Mouse (Mus musculus) ES-CJ7 (cell line): ENCODE results near the gene Cpt1a.

ENCODE experiments used
- DNase-seq: peaks from one replicate; pipeline ENCODE4 v3.0.0; 2011; ENCODE audit warnings: low read depth, low spot score

Gene Cpt1a

DNA sequence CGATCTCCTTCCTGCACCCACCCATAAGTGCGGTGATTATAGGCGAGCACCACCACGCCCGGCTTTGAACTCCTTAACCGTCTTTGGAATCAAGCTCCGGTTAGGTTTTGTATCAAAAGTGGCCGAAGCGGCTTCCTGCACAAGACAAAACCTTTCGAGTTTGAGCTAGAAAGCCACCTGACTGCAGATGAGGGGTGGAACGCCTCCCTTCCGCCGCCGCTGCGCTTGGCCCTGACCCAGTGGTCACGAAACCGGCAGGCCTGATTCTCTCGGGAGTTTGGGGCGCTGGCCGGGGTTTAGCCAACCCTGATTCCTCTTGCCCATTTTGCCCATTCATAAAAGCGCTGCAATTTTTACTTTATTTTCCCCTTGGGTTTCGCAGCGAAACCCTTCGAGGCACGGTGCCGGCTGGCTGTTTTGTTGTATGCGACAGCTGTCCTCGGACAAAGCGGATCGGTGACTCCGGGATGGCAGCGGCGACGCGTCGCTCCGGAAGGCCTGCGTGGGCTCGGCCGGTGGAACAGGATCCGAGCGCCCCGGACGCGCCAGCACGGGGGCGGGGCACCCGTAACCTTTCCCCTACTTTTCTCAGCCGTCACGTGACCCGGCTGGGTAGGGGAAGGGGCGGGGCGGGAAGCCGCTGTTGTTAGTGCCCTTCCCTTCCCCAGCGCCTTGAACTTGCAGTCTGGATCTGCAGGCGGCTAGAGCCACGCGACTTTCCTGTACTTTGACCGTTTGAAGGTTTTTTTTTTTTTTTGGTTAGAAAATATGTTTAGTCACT, 3.0 kb downstream of the Cpt1a start:
- peak; percentile 90 for DNase-seq

DNA sequence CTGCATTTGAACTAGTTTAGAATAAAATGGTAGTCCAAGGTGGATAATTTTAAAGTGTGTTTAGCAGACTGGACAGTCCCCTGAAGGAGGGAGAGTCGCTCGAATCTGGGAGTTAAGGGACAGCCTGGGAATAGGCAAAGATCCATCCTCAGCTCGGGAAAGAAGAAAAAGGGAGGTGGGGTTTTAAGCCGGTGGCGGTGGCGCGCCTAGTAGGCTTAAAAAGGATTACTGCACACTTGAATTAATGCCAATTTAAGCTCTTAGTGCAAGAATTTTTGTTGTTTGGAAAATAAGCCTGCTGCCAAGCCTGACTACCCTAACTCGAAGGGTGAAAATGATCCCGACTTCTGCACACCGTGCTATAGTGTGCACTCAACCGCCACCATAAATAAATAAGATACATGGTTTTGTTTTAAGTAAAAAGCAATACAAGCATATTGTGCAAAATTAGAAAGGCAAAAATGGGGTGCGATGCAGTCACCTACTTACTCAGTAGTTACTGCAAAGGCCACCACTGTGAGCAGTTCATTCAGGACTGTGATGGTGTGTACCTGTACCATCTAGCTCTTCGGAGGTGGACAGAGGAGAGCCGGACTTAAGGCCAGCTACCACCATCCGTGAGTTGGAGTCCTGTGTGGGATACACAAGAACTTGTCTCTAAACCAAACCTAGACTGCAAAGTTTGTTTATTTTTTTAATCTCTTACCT, 3.8 kb downstream of the Cpt1a start:
- DNase-seq: no peak

DNA sequence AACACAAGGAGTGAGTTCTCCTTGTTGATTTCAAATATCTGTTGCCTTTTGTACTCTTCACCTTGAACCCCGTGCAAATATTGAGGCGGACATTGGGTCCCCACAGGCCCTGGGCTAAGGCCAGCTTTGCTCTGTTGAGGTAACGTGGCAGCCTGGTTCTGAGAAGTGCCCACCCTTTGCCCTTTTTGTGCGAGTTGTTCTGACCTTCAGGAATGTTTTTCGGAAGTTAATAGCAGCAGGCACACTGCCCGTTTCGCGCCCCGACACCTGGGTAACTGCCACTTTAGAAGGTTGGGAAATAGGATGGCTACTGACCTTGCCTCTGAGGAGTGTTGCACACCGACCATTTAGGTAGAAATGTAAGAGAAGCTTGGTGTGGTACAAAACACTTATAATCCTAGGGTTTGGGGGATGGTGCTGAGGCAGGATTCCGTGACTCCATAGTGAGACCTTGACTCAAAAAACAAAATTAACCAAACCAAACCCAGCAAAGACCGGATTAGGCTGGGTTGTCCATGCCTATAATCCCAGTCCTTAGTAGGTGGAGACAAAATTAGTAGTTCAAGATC, 4.4 kb downstream of the Cpt1a start:
- no peak for DNase-seq

GRCm38 (mm10) chr19:3333247-3333646, 11.1 kb downstream of the Cpt1a start:
- DNase-seq: no peak

GRCm38 (mm10) chr19:3333694-3334515, 11.8 kb downstream of the Cpt1a start:
- no peak for DNase-seq

GRCm38 (mm10) chr19:3334550-3334949, 12.4 kb downstream of the Cpt1a start:
- no peak for DNase-seq

DNA sequence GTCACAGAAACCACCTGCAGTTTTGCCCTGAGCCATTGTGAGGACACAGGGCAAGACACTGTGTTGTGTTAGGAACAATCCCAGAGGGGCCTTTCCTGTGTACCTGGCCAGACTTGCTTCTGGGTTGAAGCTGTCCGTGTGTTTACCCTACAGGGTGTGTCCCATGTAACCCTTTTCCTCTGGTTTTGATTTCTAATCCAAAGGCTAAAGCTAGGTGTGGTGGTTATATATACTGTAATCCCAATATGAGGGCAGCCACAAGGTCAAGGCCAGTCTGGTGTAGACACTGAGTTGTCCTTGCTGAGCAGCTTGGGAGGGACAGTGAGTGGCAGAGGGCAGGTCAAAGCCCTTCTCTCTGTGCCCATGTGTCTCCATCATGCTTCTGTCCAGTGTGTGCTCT, 13.8 kb downstream of the Cpt1a start:
- no peak for DNase-seq

DNA sequence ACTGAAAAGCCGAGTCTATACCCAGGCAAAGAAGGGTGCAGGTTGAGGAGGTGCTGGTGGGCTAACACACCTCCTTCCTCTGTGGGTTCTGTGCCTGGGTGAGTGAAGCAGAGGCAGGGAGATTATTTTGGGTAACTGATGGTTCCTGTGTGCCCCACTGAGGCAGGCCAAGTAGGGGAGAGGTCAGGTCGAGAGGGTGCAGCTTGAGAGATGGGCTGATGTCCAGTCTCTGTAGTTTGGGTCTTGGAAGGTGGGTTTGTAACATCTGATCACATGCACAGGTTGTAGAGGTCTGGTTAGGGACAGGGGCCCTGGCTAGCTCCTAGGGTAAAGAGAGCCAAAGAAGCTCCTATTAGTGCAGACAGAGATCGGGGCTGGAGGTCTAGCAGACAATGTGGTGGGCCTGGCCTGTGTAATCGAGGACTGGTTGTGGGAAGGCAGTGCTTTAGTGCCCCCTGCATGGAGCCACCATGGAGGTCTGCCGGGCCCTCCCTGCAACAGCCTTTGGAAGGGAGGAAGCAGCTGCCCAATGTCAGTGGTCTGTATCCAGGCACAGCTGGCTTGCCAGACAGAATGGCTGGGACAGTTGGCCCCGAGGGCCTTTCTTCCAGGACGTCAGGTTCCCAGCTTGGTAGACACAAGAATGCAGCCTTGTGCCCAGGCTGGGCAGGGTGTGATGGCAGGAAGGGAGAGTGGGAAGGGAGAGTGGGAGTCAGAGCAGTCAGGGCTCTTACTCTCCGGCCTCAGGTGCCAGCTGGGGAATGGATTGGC, 14.5 kb downstream of the Cpt1a start:
- DNase-seq: no peak

DNA sequence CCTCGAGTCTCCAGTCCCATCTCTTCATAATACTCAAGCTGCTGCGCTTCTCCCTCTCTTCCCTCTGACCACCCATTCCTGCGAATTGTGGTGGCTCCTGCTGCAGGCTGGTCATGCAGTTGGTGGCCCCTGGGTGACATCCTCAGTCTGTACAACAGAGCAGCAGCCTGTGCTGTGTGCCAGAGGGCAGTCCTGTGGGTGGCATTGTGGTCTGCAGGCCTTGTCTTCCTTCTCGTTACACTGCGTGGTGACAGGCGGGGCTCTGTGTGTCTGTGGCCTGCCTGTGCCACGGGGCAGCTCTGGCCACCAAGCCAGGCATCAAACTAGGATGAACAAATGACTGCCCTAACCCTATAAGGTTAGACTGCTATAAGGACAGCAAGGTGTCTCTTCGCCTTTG, 17.1 kb downstream of the Cpt1a start:
- no peak for DNase-seq

DNA sequence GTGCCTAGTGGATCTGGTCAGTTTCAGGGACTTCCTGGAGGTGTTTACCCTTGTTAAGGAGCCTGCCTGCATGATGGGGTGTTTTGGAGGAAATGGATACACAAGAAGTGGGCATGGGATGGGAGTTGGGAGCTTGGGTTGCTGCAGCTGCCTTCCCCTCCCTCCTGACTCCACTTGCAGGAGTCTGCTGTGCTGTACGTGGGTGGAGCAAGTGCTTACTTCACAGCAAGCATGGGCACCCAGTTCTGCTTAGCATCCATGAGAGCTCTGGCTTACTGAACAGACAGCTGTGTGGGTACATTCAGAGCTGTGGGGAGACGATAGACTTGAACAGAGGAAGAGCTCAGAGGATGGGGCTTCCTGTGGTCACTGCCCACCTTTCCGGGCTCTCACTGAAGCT, 18.9 kb downstream of the Cpt1a start:
- no peak for DNase-seq

DNA sequence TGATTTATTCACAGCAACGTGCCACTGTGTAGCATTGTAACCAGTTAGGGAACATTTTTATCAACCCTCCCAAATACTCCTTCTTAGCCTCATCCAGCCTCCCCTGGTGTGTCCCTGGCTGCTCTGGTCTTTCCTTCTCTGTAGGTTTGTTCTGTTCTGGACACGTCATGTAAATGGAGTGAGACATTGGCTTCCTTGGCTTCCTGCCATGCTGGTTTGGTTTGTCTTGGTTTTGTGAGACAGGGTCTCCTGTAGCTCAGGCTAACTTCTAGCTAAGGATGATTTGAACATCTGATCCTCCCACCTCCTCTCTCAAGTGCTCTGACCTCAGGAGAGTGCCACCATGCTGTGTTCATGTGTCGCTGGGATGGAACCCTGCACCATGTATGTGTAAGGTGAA, 21.8 kb downstream of the Cpt1a start:
- no peak for DNase-seq

- DNase-seq: no peak
Measured at GRCm38 (mm10) chr19:3344636-3345544, 22.8 kb downstream of the Cpt1a start.

- DNase-seq: peak; percentile 51
Measured at GRCm38 (mm10) chr19:3347784-3348183, 25.6 kb downstream of the Cpt1a start.

- no peak for DNase-seq
Measured at GRCm38 (mm10) chr19:3353415-3354111, 31.4 kb downstream of the Cpt1a start.

- DNase-seq: peak; percentile 76
Measured at GRCm38 (mm10) chr19:3355096-3355495, 33.0 kb downstream of the Cpt1a start.

DNA sequence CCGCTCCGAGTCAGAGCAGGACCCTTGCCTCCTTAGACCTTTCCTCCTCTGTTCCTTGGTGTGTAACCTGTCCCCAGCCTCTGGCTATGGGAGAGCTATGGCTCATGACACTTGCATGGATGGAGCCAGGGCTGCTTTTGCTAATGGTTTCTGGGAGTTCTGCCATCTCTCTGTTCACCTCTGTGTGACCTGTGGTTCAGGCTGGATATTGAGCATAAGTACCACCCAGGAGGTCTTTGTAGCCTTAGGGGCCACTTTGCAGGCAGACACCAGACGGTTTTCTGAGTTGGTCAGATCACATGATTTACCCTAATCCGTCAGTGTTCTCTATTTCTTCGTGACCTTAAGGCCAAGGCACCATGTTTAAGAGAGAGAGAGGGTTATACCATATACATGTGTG, 34.4 kb downstream of the Cpt1a start:
- DNase-seq: no peak

- DNase-seq: peak; percentile 64
Measured at GRCm38 (mm10) chr19:3357620-3358019, 35.5 kb downstream of the Cpt1a start.

- DNase-seq: no peak
Measured at GRCm38 (mm10) chr19:3359841-3360588, 37.9 kb downstream of the Cpt1a start.

DNA sequence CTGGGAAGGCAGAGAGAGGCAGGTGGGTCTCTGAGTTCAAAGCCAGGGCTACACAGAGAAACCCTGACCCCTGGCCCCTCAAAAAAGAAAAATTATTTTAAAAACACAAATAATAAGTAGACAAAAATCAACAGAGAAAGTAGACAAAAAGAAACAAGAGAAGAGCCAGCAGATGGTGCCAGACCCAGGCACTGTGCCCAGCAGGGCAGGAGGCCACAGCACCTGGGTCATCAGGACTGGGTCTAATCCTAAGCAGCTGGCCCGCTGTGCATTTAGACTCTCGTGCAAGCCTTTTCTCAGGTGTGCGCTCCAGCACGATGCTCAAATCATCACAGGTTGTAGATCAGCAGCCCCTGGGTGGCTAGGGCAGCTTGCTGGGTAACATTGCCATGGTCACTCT, 41.4 kb downstream of the Cpt1a start:
- no peak for DNase-seq
